Mouse (Mus musculus): ENCODE measurements at regions not wholly inside any gene's neighbourhood (a gene's known extent, or its start where the extent isn't known, plus 50 kb on each side); places are given as distances from the start of the nearest gene placed in this dataset.

DNA sequence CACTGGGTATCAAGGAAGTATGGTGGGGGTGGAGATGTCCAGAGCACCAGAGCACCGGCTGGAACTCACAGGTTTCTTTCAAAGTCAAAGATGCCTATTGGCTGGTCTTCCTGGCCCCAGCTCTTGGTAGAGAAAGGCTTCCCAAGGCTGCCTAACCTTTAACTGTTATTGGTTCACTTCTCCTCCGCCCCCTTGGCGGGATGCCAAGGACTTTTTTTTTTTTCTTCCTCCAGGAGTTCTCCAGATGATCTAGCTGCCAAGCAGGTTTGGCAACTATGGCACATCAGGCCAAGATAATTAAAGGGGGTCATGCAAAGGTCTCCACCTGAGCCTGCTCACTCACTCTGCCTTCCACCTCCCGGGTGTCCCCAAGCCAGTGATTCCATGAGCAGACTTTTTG, 67.5 kb downstream of the Sc5d start:
- DNase-seq (ENCODE audit: low spot score in 2 of 2): peak in 1 of 2 experiments; percentile 43

DNA sequence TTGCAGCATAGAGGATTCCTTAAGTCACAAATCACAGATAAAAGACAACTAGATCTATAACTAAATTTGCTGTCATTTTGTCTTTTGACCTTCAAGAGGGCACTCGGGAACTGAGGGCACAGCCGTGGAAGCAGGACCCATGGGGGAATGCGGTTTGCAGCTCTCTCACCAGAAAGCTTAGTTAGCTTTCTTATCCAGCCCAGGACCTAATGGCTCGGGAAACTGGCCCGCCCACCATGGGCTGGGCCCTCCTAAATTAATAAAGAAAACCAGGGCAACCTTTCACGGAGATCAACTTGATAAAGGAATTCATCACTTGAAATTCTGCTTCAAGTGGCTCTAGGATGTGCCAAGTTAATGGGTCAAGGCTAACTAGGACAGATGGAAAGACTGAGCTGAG, 67.9 kb downstream of the Sc5d start:
- no peak for DNase-seq (ENCODE audit: low spot score in 2 of 2)

DNA sequence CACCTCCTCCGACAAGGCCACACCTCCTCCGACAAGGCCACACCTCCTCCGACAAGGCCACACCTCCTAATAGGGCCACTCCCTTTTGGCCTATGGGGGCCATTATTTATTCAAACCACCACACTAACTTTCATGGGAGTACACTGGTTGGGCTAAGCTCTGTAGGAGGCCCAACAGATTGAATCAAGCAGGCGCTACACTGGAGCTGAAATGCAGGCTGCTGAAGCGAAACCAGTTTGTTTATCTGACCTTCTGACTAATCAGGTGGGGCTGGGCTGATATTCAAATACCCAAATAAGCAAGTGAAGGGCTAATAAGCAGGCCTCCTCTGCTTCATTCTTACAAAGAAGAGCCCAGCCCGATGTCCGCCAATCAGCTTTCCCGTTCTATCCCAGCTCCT, 68.4 kb downstream of the Sc5d start:
- DNase-seq (ENCODE audit: low spot score in 2 of 2): no peak

DNA sequence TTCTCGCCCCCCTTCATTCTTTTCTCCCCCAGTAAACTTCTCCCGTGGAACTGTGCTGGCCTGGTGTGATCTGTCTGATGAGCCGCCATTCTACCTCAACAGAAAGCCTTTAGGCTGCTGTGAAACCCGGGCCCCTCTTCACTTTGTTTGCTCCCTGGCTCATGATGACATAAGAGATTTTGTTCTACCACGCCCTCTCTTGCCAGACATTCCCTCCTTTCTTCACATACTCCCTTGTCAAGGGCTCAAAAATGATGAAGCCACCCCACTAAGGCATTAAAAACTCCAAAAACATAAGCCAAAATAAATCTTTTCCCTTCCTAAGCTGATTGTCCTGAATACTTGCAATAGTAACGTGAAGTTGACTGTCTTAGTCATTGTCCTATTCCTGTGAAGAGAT, 69.1 kb downstream of the Sc5d start:
- DNase-seq (ENCODE audit: low spot score in 2 of 2): no peak

DNA sequence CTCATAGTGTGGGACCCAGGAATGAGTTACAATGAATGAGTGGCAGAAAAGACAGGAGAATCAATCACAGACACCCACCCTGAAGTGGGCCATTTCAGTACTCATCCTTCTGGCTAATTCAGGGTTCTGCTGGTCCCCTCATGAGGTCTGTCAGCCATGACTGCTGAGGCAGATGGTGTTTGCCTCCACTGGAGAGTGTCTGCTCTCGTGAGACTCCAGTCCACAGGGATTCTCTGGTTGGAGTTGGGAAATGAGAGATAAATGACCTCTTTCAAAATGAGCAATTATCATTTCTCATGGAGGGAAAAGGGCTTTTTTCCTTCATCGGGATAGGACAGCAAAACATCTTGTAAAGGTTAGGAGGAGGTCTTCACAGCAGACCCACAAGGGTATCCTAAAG, 69.9 kb downstream of the Sc5d start:
- DNase-seq (ENCODE audit: low spot score in 2 of 2): no peak

DNA sequence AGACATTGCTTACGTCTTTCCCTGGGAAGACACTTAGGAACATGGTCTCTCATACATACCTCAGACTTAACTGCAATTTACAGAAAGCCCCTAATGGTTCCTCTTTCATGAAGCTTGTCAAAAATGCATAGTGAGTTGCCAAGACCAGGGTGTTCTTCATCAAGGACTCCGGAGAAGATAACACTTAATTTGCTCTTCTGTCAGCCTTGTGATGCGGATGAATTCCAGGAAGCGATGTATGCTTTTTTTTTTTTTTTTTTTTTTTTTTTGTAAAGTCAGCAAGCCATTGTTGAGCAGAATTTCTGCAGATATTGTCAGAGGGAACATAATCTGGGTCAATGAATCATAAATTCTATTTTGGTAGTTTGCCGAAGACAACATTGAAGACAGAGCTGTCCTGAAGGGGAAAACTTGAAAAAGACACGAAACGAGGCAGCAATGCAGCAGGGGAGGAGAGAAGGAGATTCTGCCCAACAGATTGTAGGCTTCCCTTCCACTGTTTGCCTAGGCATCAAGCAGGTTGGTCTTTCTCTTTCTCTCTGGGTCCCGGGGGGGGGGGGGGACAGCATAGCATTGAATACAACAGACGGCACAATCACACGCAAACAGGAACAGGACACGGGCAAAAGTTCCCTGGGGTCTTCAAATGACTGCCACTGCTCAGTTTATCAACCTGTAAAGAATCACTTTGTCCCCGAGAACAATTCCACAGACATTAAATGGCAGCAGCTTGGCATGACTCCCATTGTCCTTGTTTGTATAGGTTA, 69.1 kb upstream of the Sorl1 start:
- no peak for DNase-seq (ENCODE audit: low spot score in 2 of 2)

DNA sequence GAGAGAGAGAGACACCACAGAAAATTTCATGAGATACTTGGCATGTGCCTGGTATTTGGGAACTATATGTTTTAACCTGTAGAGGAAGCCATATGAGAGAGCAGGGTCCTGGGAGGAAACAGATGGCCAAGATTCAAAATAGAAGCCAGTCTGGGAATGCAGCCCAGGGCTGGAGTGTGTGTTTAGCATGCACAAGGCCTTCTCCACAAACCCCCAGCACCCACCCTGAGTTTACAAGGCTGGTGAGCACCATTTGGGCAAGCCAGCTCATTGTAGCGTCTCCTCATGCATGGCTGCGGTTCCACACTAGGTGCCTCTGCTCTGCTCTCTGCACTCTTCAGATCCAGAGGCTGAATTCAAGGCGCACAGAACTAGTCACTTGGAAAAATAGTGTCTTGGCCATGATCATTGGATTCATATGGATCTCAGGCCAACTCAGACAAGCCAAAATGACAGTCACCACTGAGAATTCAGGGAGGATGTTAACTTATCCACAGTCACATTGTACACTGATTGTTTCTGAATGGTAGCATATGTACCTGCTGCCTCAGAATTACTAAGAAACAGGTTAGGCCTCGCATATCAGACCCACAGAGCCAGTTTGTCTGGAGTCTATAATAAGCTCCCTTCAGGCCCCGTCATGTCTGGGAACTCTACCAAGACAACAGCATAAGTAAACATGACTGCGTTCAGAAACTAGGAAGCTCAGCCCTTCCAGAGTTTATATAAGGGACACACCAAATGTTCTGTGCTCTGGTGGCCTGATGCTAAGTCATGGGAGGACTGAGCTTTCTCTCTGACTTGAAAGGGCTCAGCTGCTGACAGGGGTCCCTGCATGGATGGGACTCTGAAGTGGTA, 63.5 kb upstream of the Sorl1 start:
- peak; percentile 60 to 82 for DNase-seq (ENCODE audit: low spot score in 2 of 2)

DNA sequence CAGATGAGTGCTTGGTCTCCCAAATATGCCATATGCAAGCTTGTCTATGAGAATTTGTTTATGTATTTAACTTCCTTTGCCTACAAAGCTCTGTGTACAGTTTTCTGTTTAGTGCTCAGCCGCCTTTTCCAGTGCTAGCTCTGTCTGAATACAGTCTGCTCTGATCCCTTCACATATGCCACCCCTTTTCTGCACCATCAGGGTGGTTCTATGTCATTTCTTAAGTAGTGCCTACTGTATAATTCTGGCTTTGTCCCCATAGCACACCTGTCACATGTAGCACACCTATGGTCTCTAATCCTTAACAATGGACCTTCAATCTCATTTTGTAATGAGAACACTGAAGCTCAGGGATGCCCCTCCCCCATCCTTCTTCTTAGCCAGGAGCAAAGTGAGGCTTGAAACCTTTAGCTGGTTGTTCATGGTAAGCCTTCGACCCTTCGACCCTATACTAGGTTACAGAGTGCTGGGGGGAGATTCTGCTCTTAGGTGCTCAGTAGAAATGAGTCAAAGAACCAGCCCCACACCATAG, 60.1 kb upstream of the Sorl1 start:
- DNase-seq (ENCODE audit: low spot score in 2 of 2): no peak

DNA sequence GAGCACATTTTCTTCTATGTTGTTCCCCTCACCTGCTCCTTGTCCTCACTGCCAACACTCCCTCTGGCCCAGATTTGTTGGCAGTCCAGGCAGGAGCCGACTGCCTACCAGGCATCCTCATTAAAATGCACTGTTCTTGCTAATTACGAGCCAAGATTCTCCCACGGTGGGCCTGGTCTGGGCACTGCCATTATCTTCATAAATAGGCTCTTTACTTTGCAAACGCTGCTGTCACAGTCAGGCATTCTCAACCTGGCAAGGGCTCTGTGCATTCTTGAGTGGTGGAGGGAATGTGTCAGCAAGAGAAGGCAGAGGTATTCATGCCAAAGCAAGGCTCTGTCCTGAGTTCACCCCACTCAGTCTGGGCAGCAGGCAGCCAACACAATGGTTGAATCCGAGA, 59.4 kb upstream of the Sorl1 start:
- DNase-seq (ENCODE audit: low spot score in 2 of 2): peak; percentile 84 to 91

DNA sequence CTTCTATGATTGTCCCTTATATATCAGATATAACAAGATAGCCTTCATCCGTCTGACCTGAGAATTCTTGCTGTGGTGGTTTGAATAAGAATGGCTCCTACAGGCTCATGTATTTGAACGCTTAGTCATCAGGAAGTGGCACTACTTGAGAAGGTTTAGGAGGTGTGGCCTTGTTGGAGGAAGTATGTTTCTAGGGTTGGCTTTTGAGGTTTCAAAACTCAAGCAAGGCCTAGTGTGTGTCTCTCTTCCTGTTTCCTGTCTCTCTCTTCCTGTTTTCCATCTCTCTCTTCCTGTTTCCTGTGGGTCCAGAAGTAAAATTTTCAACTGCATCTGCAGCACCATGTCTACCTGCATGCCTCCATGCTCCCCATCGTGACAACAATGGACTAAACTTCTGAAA, 58.3 kb upstream of the Sorl1 start:
- DNase-seq (ENCODE audit: low spot score in 2 of 2): no peak

DNA sequence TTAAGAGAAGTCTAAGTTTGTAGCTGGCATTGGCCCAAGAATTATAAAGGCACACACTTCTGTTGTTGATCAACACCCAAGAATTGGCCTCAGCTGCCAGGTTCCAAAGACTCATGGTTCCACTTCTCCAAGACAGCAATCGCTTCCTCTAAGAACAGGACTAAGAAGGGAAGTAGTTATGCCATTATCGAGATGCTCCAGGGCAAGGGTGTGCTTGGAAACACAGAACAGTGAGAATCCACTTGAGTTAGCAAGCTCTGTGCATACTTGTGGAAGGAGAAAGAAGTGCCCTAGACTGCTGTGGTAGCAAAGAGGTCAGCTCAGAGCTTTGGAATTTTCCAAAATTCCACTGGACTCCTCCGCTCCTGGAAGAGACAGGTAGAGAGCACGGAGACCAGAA, 56.1 kb upstream of the Sorl1 start:
- DNase-seq (ENCODE audit: low spot score in 2 of 2): no peak

DNA sequence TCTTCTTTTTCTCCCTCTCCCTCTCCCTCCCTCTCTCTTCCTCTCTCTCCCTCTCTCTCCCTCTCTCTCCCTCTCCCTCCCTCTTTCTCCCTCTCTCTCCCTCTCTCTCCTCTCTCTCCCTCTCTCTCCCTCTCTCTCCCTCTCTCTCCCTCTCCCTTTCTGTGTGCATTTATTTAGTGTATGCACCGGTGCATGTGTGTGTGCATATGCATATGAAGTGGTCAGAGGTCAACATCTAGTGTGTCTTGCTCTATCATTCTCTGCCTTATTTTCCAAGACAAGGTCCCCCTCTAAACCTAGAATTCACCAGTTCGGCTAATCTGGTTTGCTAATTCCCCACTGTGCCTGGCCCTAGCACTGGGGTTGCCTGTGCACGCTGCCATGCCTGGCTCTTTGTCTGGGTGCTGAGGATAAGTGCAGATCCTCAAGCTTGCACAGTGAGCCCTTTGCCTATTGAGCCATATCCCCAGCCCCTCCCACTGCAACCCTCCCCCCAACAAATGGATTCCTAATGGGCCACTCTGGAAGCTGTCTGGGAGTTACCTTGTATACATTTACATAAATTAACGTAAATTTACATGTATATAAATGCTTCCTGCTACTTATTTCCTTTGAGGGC, 54.8 kb upstream of the Sorl1 start:
- DNase-seq (ENCODE audit: low spot score in 2 of 2): no peak

DNA sequence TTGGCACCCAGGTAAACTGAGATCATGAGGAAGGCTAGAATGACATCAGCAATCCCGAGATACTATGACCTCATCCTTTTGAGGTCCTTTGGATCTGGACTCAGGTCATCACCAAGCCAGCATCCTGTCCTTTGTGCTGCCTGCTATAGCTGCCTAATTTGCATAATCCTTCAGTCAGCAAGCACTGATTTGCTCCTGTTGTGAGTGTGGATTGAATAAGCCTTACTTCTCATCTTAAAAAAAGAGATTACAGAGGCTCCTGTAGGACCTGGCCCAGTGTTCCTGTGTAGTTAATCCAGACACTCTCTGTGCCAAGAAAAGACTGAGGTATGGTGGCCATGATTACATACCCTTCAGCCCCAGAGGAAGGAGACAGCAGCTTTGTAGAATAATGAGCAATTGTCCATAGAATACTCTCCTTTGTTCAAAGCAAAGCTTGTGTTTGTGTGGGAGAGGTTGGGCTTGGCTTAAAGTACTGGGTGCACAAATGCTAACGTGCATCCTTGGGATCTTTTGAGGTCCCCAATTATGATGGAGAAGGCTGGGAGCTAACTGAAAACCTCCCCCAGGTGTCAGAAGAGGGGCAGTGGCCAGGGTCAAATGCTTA, 50.4 kb upstream of the Sorl1 start:
- DNase-seq (ENCODE audit: low spot score in 2 of 2): no peak
